Mouse (Mus musculus) C2C12 (cell line): Measurements from ENCODE around the gene Specc1l.

Source experiments
- CEBPB ChIP-seq: IDR thresholded peaks from one replicate; pipeline ENCODE4 v1.6.1; 2011; ENCODE audit warnings: low read depth, mild to moderate bottlenecking, control low read depth, moderate library complexity
- CTCF ChIP-seq: IDR thresholded peaks from one replicate; pipeline ENCODE4 v1.5.1; 2011; ENCODE audit not compliant: control insufficient read depth, insufficient read depth, insufficient read length
- MAX ChIP-seq: IDR thresholded peaks from one replicate; pipeline ENCODE4 v1.6.1; 2011; ENCODE audit warnings: mild to moderate bottlenecking, control low read depth

GRCm38 (mm10) chr10:75197817-75198216 lies 14.1 kb upstream of the Specc1l start:
- TF ChIP-seq CEBPB = no peak
- TF ChIP-seq CTCF = no peak
- TF ChIP-seq MAX = no peak
